Mouse (Mus musculus) lung, adult 18-20 months (tissue): ENCODE results near the gene Ctsr.
"Not testable (repeated sequence)": the region's sequence is repeated elsewhere in the genome, so short reads cannot be mapped to it uniquely, and the experiment has no call there.

Source experiments
- DNase-seq, 2 experiments: peaks; one replicate each; pipeline ENCODE4 v3.0.0; 2022; ENCODE audit warnings: mixed read lengths in 2 of 2

Ctsr gene

GRCm38 (mm10) chr13:61164156-61164555 lies at the start of gene Ctsr:
Gene Ctsr (minus strand): TSS chr13:61164256.
- no peak for DNase-seq

GRCm38 (mm10) chr13:61203310-61203709 lies 39.3 kb upstream of the Ctsr start, which contains the start of gene Cts6:
Gene Cts6 (minus strand): TSS chr13:61203410.
- DNase-seq: no peak

GRCm38 (mm10) chr13:61185151-61185933 lies 21.3 kb upstream of the Ctsr start:
- DNase-seq: not testable (repeated sequence)

- DNase-seq: no peak
Measured at GRCm38 (mm10) chr13:61164622-61165021, 566 bp upstream of the Ctsr start.
